Mouse (Mus musculus): ENCODE results near the gene Ctnnbip1. TPM values are rescaled to one million over a fixed set of nuclear protein-coding genes. Genes with fewer than 3 reads are reported as not detected.

Gene Ctnnbip1
- total RNA-seq, 1 experiment = 18.3 TPM

- Histone ChIP-seq H3K36me3 (ENCODE audit: control insufficient read depth, insufficient read depth, low read length, poor library complexity, severe bottlenecking) (no peaks in the 10 kb centered on the region), H3K4me3 (ENCODE audit: insufficient read depth in 1 of 2, low read depth in 1 of 2, low read length in 2 of 2, poor library complexity in 1 of 2, severe bottlenecking in 1 of 2) (peak overlapping the region; percentile 36 to 53), H3K9me3 (ENCODE audit: control insufficient read depth, insufficient read depth, low read depth, low read length) (no peaks in the 10 kb centered on the region), H3K4me1 (ENCODE audit: control insufficient read depth in 2 of 2, insufficient read depth in 2 of 2, low read length in 2 of 2, poor library complexity in 1 of 2) (peaks cover 6 to 32% of the 10 kb centered on the region in 2 experiments), H3K9ac (ENCODE audit: insufficient read depth, low read depth, low read length, poor library complexity, severe bottlenecking) (peak overlapping the region; percentile 49; the same call in 1 of the 2 replicates), H3K27ac (ENCODE audit: insufficient read depth, low read depth, low read length, poor library complexity, severe bottlenecking) (peak overlapping the region; percentile 59)
- in situ Hi-C loops (cut with MboI; ENCODE audit: low sequenced_read_pairs in 2 of 2, unreplicated experiment in 2 of 2) = no loop called here
- TF ChIP-seq HCFC1 (IDR thresholded peaks at IDR 0.05; ENCODE audit: borderline replicate concordance, insufficient read depth, low read length) (no peak), CHD2 (IDR thresholded peaks at IDR 0.05; ENCODE audit: low read depth, low read length) (no peak), ZNF384 (IDR thresholded peaks at IDR 0.05; ENCODE audit: low read depth, low read length) (no peak), MAFK (IDR thresholded peaks at IDR 0.05; ENCODE audit: insufficient read depth, low read depth, low read length) (no peak), ZC3H11A (IDR thresholded peaks at IDR 0.05; ENCODE audit: borderline replicate concordance, low read depth, low read length) (no peak)
- no peak for DNase-seq (ENCODE audit: low read depth, low spot score)
Observed at GRCm38 (mm10) chr4:149606766-149607358, 88.8 kb downstream of the Ctnnbip1 start.

GRCm38 (mm10) chr4:149607591-149608308 is 89.7 kb downstream of the Ctnnbip1 start:
- no peak for TF ChIP-seq ZNF384 (IDR thresholded peaks at IDR 0.05; ENCODE audit: low read depth, low read length)
- no peak for TF ChIP-seq HCFC1 (IDR thresholded peaks at IDR 0.05; ENCODE audit: borderline replicate concordance, insufficient read depth, low read length)
- no peak for TF ChIP-seq ZC3H11A (IDR thresholded peaks at IDR 0.05; ENCODE audit: borderline replicate concordance, low read depth, low read length)
- TF ChIP-seq MAFK (IDR thresholded peaks at IDR 0.05; ENCODE audit: insufficient read depth, low read depth, low read length) = no peak
- TF ChIP-seq CHD2 (IDR thresholded peaks at IDR 0.05; ENCODE audit: low read depth, low read length) = no peak
- peak overlapping the region; percentile 49 for H3K9ac ChIP-seq (ENCODE audit: insufficient read depth, low read depth, low read length, poor library complexity, severe bottlenecking)
- DNase-seq (ENCODE audit: low read depth, low spot score) = no peak
- H3K4me1 ChIP-seq (ENCODE audit: control insufficient read depth in 2 of 2, insufficient read depth in 2 of 2, low read length in 2 of 2, poor library complexity in 1 of 2) = peaks cover 6 to 27% of the 10 kb centered on the region in 2 experiments
- in situ Hi-C loops (cut with MboI; ENCODE audit: low sequenced_read_pairs in 2 of 2, unreplicated experiment in 2 of 2) = no loop called here
- no peaks in the 10 kb centered on the region for H3K9me3 ChIP-seq (ENCODE audit: control insufficient read depth, insufficient read depth, low read depth, low read length)
- H3K4me3 ChIP-seq (ENCODE audit: insufficient read depth in 1 of 2, low read depth in 1 of 2, low read length in 2 of 2, poor library complexity in 1 of 2, severe bottlenecking in 1 of 2) = peak overlapping the region; percentile 36 to 53
- H3K27ac ChIP-seq (ENCODE audit: insufficient read depth, low read depth, low read length, poor library complexity, severe bottlenecking) = peak overlapping the region; percentile 59
- no peaks in the 10 kb centered on the region for H3K36me3 ChIP-seq (ENCODE audit: control insufficient read depth, insufficient read depth, low read length, poor library complexity, severe bottlenecking)

GRCm38 (mm10) chr4:149608309-149608638 is 90.2 kb downstream of the Ctnnbip1 start:
- Histone ChIP-seq H3K27ac (ENCODE audit: insufficient read depth, low read depth, low read length, poor library complexity, severe bottlenecking) (peak overlapping the region; percentile 26; the same call in 1 of the 2 replicates), H3K9me3 (ENCODE audit: control insufficient read depth, insufficient read depth, low read depth, low read length) (no peaks in the 10 kb centered on the region), H3K4me3 (ENCODE audit: insufficient read depth in 1 of 2, low read depth in 1 of 2, low read length in 2 of 2, poor library complexity in 1 of 2, severe bottlenecking in 1 of 2) (no peak overlapping the region), H3K36me3 (ENCODE audit: control insufficient read depth, insufficient read depth, low read length, poor library complexity, severe bottlenecking) (no peaks in the 10 kb centered on the region), H3K9ac (ENCODE audit: insufficient read depth, low read depth, low read length, poor library complexity, severe bottlenecking) (0 out of 2 replicates have a peak overlapping the region, but pooled peaks have one; percentile 3), H3K4me1 (ENCODE audit: control insufficient read depth in 2 of 2, insufficient read depth in 2 of 2, low read length in 2 of 2, poor library complexity in 1 of 2) (peaks cover 6 to 23% of the 10 kb centered on the region in 2 experiments)
- TF ChIP-seq CHD2 (IDR thresholded peaks at IDR 0.05; ENCODE audit: low read depth, low read length) (no peak), ZC3H11A (IDR thresholded peaks at IDR 0.05; ENCODE audit: borderline replicate concordance, low read depth, low read length) (no peak), HCFC1 (IDR thresholded peaks at IDR 0.05; ENCODE audit: borderline replicate concordance, insufficient read depth, low read length) (no peak), MAFK (IDR thresholded peaks at IDR 0.05; ENCODE audit: insufficient read depth, low read depth, low read length) (no peak), ZNF384 (IDR thresholded peaks at IDR 0.05; ENCODE audit: low read depth, low read length) (no peak)
- no peak for DNase-seq (ENCODE audit: low read depth, low spot score)
- in situ Hi-C loops (cut with MboI; ENCODE audit: low sequenced_read_pairs in 2 of 2, unreplicated experiment in 2 of 2) = no loop called here

GRCm38 (mm10) chr4:149609256-149610025 is 91.4 kb downstream of the Ctnnbip1 start:
- Histone ChIP-seq H3K9ac (ENCODE audit: insufficient read depth, low read depth, low read length, poor library complexity, severe bottlenecking) (no peak overlapping the region), H3K4me3 (ENCODE audit: insufficient read depth in 1 of 2, low read depth in 1 of 2, low read length in 2 of 2, poor library complexity in 1 of 2, severe bottlenecking in 1 of 2) (no peak overlapping the region), H3K27ac (ENCODE audit: insufficient read depth, low read depth, low read length, poor library complexity, severe bottlenecking) (no peak overlapping the region), H3K9me3 (ENCODE audit: control insufficient read depth, insufficient read depth, low read depth, low read length) (no peaks in the 10 kb centered on the region), H3K4me1 (ENCODE audit: control insufficient read depth in 2 of 2, insufficient read depth in 2 of 2, low read length in 2 of 2, poor library complexity in 1 of 2) (peaks cover 6 to 23% of the 10 kb centered on the region in 2 experiments), H3K36me3 (ENCODE audit: control insufficient read depth, insufficient read depth, low read length, poor library complexity, severe bottlenecking) (peaks cover 2% of the 10 kb centered on the region; the same call in 1 of the 2 replicates)
- no peak for DNase-seq (ENCODE audit: low read depth, low spot score)
- in situ Hi-C loops (cut with MboI; ENCODE audit: low sequenced_read_pairs in 2 of 2, unreplicated experiment in 2 of 2) = no loop called here
- no peak for TF ChIP-seq HCFC1 (IDR thresholded peaks at IDR 0.05; ENCODE audit: borderline replicate concordance, insufficient read depth, low read length)
- TF ChIP-seq MAFK (IDR thresholded peaks at IDR 0.05; ENCODE audit: insufficient read depth, low read depth, low read length) = no peak
- TF ChIP-seq ZC3H11A (IDR thresholded peaks at IDR 0.05; ENCODE audit: borderline replicate concordance, low read depth, low read length) = no peak
